7 mouse cellular contexts compared by ENCODE assay signal in genomic region chr11:73176608-73177508, GRCm38 (mm10). TPM values are rescaled to one million over a fixed set of nuclear protein-coding genes. Genes with fewer than 3 reads are reported as not detected.
DNase-seq lines count a peak whose midpoint lies in the region; ATAC-seq and TF ChIP-seq lines count a peak whose summit lies in the region.

Emc6 (minus strand) TSS chr11:73177037.
Tax1bp3 (plus strand) TSS chr11:73177083.

- no peaks in the 10 kb centered on the region for H3K27me3 ChIP-seq in embryonic facial prominence, embryonic 12.5 days
- H3K27me3 ChIP-seq in kidney, adult 2 months (replicated peaks; ENCODE audit: control insufficient read depth, insufficient read depth, low read length) = no peaks in the 10 kb centered on the region
- no peaks in the 10 kb centered on the region for H3K27me3 ChIP-seq in limb, embryonic 12.5 days
- H3K27me3 ChIP-seq in midbrain, embryonic 15.5 days (replicated peaks) = no peaks in the 10 kb centered on the region
- H3K27me3 ChIP-seq in spleen, adult 2 months (ENCODE audit: control insufficient read depth, insufficient read depth, low read length) = no peaks in the 10 kb centered on the region

- ATAC-seq in embryonic facial prominence, embryonic 12.5 days (ENCODE audit: insufficient number of reproducible peaks, insufficient read depth, low FRiP score, low TSS enrichment) = peak; percentile 96
- ATAC-seq in limb, embryonic 12.5 days (ENCODE audit: insufficient number of reproducible peaks, insufficient read depth, low FRiP score, low TSS enrichment, low read depth) = peak; percentile 98
- ATAC-seq in midbrain, embryonic 15.5 days (replicated peaks) = peak; percentile 98

- H3K9ac ChIP-seq in embryonic facial prominence, embryonic 12.5 days = peak within 1 kb of the TSS; percentile 93
- H3K9ac ChIP-seq in limb, embryonic 12.5 days (replicated peaks) = peak within 1 kb of the TSS; percentile 86
- H3K9ac ChIP-seq in midbrain, embryonic 15.5 days = peak within 1 kb of the TSS; percentile 85

- peak within 1 kb of the TSS; percentile 96 for H3K4me3 ChIP-seq in embryonic facial prominence, embryonic 12.5 days
- H3K4me3 ChIP-seq in kidney, adult 2 months (ENCODE audit: insufficient read depth, low read depth, low read length) = peak within 1 kb of the TSS; percentile 100
- H3K4me3 ChIP-seq in limb, embryonic 12.5 days (replicated peaks) = peak within 1 kb of the TSS; percentile 85
- peak within 1 kb of the TSS; percentile 96 for H3K4me3 ChIP-seq in midbrain, embryonic 15.5 days
- H3K4me3 ChIP-seq in spleen, adult 2 months (ENCODE audit: extremely low read depth, insufficient read depth, insufficient read length) = peak within 1 kb of the TSS; percentile 75

- under 1% methylated on average over 81 of the region's 81 CpGs for WGBS in embryonic facial prominence, embryonic 12.5 days
- WGBS in kidney, adult 2 months = under 1% methylated on average over 81 of the region's 81 CpGs
- under 1% methylated on average over 81 of the region's 81 CpGs for WGBS in limb, embryonic 12.5 days
- under 1% methylated on average over 81 of the region's 81 CpGs for WGBS in midbrain, embryonic 15.5 days
- WGBS in spleen, adult 2 months = under 1% methylated on average over 81 of the region's 81 CpGs

- no peak for TF ChIP-seq CTCF in kidney, adult 2 months (conservative IDR thresholded peaks at IDR 0.05; ENCODE audit: insufficient read depth, insufficient read length, low read depth, low read length)
- TF ChIP-seq CTCF in spleen, adult 2 months (IDR thresholded peaks at IDR 0.05; ENCODE audit: extremely low read depth, insufficient read depth, insufficient read length, insufficient replicate concordance) = no peak

- peak within 1 kb of the TSS; percentile 74 for H3K4me2 ChIP-seq in embryonic facial prominence, embryonic 12.5 days (replicated peaks)
- H3K4me2 ChIP-seq in limb, embryonic 12.5 days = peak within 1 kb of the TSS; percentile 76
- peak within 1 kb of the TSS; percentile 82 for H3K4me2 ChIP-seq in midbrain, embryonic 15.5 days

- peaks cover 15% of the 10 kb centered on the region for H3K4me1 ChIP-seq in embryonic facial prominence, embryonic 12.5 days
- peaks cover 23% of the 10 kb centered on the region for H3K4me1 ChIP-seq in kidney, adult 2 months (ENCODE audit: control insufficient read depth, insufficient read depth, low read length)
- H3K4me1 ChIP-seq in limb, embryonic 12.5 days (replicated peaks) = peaks cover 31% of the 10 kb centered on the region
- peaks cover 38% of the 10 kb centered on the region for H3K4me1 ChIP-seq in midbrain, embryonic 15.5 days
- H3K4me1 ChIP-seq in spleen, adult 2 months (ENCODE audit: control insufficient read depth, insufficient read depth, insufficient read length) = peaks cover 5% of the 10 kb centered on the region

- peak within 1 kb of the TSS; percentile 95 for H3K27ac ChIP-seq in embryonic facial prominence, embryonic 12.5 days
- peak within 1 kb of the TSS; percentile 99 for H3K27ac ChIP-seq in kidney, adult 2 months (ENCODE audit: insufficient read depth, low read depth, low read length)
- H3K27ac ChIP-seq in limb, embryonic 12.5 days = peak within 1 kb of the TSS; percentile 96
- peak within 1 kb of the TSS; percentile 88 for H3K27ac ChIP-seq in midbrain, embryonic 15.5 days
- peak within 1 kb of the TSS; percentile 73 for H3K27ac ChIP-seq in spleen, adult 2 months (ENCODE audit: insufficient read depth, low read length)

- H3K9me3 ChIP-seq in embryonic facial prominence, embryonic 12.5 days = no peaks in the 10 kb centered on the region
- H3K9me3 ChIP-seq in limb, embryonic 12.5 days = no peaks in the 10 kb centered on the region
- H3K9me3 ChIP-seq in midbrain, embryonic 15.5 days = no peaks in the 10 kb centered on the region

- TF ChIP-seq POLR2A in kidney, adult 2 months (IDR thresholded peaks at IDR 0.05; ENCODE audit: low read depth, low read length) = peak; percentile 71
- peak; percentile 61 for TF ChIP-seq POLR2A in spleen, adult 2 months (IDR thresholded peaks at IDR 0.05; ENCODE audit: low read depth, low read length)

- H3K36me3 ChIP-seq in embryonic facial prominence, embryonic 12.5 days = peaks cover 22% of the 10 kb centered on the region
- H3K36me3 ChIP-seq in kidney, adult 2 months (ENCODE audit: control insufficient read depth, insufficient read depth, low read length) = no peaks in the 10 kb centered on the region
- peaks cover 24% of the 10 kb centered on the region for H3K36me3 ChIP-seq in limb, embryonic 12.5 days
- H3K36me3 ChIP-seq in midbrain, embryonic 15.5 days (replicated peaks) = no peaks in the 10 kb centered on the region
- no peaks in the 10 kb centered on the region for H3K36me3 ChIP-seq in spleen, adult 2 months (ENCODE audit: control insufficient read depth, insufficient read depth, low read length)

- DNase-seq in adrenal gland, postnatal 25 days = peak; percentile 97
- peak; percentile 96 to 98 for DNase-seq in heart, adult 18-20 months
- peak; percentile 98 for DNase-seq in kidney, adult 2 months
- DNase-seq in spleen, adult 2 months (ENCODE audit: low read depth in 1 of 2, low spot score in 2 of 2) = peak; percentile 95 to 96

RNA-seq across cellular contexts. Expression of gene Emc6, which starts in this region (rescaled TPM):
- total RNA-seq in adrenal gland, postnatal 25 days (2021) = 63.4 and 73.4 TPM in 2 replicates
- 99.7 and 104 TPM in 2 replicates for polyA plus RNA-seq in embryonic facial prominence, embryonic 12.5 days (2016; fragmentation: Nextera tagmentation; extraction: Ambion mirVana)
- total RNA-seq in heart, adult 18-20 months (2021) = 10 to 100 TPM; 94.8 to 98.0 TPM
- polyA plus RNA-seq in kidney, adult 2 months (2012; rRNA removed) = 77.6 and 91.0 TPM in 2 replicates
- polyA plus RNA-seq in limb, embryonic 12.5 days (2016; fragmentation: Nextera tagmentation; extraction: Ambion mirVana) = 99.3 and 101 TPM in 2 replicates
- 116 TPM in 2 replicates for polyA plus RNA-seq in midbrain, embryonic 15.5 days (2015; fragmentation: Nextera tagmentation; extraction: Ambion mirVana)
- 27.2 and 42.2 TPM in 2 replicates for polyA plus RNA-seq in spleen, adult 2 months (2012; rRNA removed)

RNA-seq across cellular contexts. Expression of gene Tax1bp3, which starts in this region (rescaled TPM):
- 71.3 and 79.4 TPM in 2 replicates for total RNA-seq in adrenal gland, postnatal 25 days (2021)
- 206 and 211 TPM in 2 replicates for polyA plus RNA-seq in embryonic facial prominence, embryonic 12.5 days (2016; fragmentation: Nextera tagmentation; extraction: Ambion mirVana)
- 10 to 100 TPM; 48.7 to 53.3 TPM for total RNA-seq in heart, adult 18-20 months (2021)
- polyA plus RNA-seq in kidney, adult 2 months (2012; rRNA removed) = 86.5 and 104 TPM in 2 replicates
- 211 and 215 TPM in 2 replicates for polyA plus RNA-seq in limb, embryonic 12.5 days (2016; fragmentation: Nextera tagmentation; extraction: Ambion mirVana)
- 156 and 161 TPM in 2 replicates for polyA plus RNA-seq in midbrain, embryonic 15.5 days (2015; fragmentation: Nextera tagmentation; extraction: Ambion mirVana)
- polyA plus RNA-seq in spleen, adult 2 months (2012; rRNA removed) = 17.0 and 18.7 TPM in 2 replicates

Comparison
In these comparisons a context has a peak if more than half of its experiments do, and no peak if none do; other contexts are left out.
1. Peak in every context shown above with its lines: DNase-seq, ATAC-seq, H3K4me3 ChIP-seq and H3K27ac ChIP-seq.